Mouse (Mus musculus): ENCODE results near the gene Masp1. TPM values are rescaled to one million over a fixed set of nuclear protein-coding genes. Genes with fewer than 3 reads are reported as not detected.

The Masp1 gene
- total and polyA plus RNA-seq, 2 experiments from 2014 or later: 22.0 to 37.1 TPM

- H3K9ac ChIP-seq: no peak overlapping the region
- TF ChIP-seq CTCF (IDR thresholded peaks at IDR 0.05; ENCODE audit: low read depth): no peak
- no peak for ATAC-seq
- H3K27ac ChIP-seq (ENCODE audit: low read depth, low read length): no peak overlapping the region
- no peaks in the 10 kb centered on the region; the same call in 1 of the 2 replicates for H3K36me3 ChIP-seq (ENCODE audit: insufficient read depth)
- H3K9me3 ChIP-seq (ENCODE audit: low read length): no peaks in the 10 kb centered on the region
- peaks cover 30% of the 10 kb centered on the region; the same call in 1 of the 2 replicates for H3K4me1 ChIP-seq (ENCODE audit: insufficient read depth)
- no peaks in the 10 kb centered on the region for H3K27me3 ChIP-seq (ENCODE audit: insufficient read depth, low read length)
- peak overlapping the region; percentile 76; the same call in 1 of the 2 replicates for H3K4me2 ChIP-seq (ENCODE audit: low read depth)
- 50% methylated on average over 2 of the region's 2 CpGs for WGBS
- DNase-seq: no peak
- no peak overlapping the region for H3K4me3 ChIP-seq (ENCODE audit: low read depth, low read length)
These were observed 4.0 kb downstream of the Masp1 start for GRCm38 (mm10) chr16:23516606-23517005.

GRCm38 (mm10) chr16:23515766-23516165, 4.8 kb downstream of the Masp1 start:
- Histone ChIP-seq H3K27me3 (ENCODE audit: insufficient read depth, low read length) (no peaks in the 10 kb centered on the region), H3K9me3 (ENCODE audit: low read length) (no peaks in the 10 kb centered on the region), H3K4me1 (ENCODE audit: insufficient read depth) (peaks cover 27% of the 10 kb centered on the region; the same call in 1 of the 2 replicates), H3K9ac (no peak overlapping the region), H3K27ac (ENCODE audit: low read depth, low read length) (no peak overlapping the region), H3K36me3 (ENCODE audit: insufficient read depth) (no peaks in the 10 kb centered on the region; the same call in 1 of the 2 replicates), H3K4me3 (ENCODE audit: low read depth, low read length) (no peak overlapping the region), H3K4me2 (ENCODE audit: low read depth) (no peak overlapping the region)
- 22% methylated on average over 3 of the region's 3 CpGs for WGBS
- ATAC-seq (no peak), DNase-seq (peak; percentile 48)
- no peak for TF ChIP-seq CTCF (IDR thresholded peaks at IDR 0.05; ENCODE audit: low read depth)

GRCm38 (mm10) chr16:23513401-23513800, 7.2 kb downstream of the Masp1 start:
- ATAC-seq: no peak
- H3K9me3 ChIP-seq (ENCODE audit: low read length): no peaks in the 10 kb centered on the region
- no peak overlapping the region for H3K4me2 ChIP-seq (ENCODE audit: low read depth)
- no peak for DNase-seq
- no peak for TF ChIP-seq CTCF (IDR thresholded peaks at IDR 0.05; ENCODE audit: low read depth)
- 95% methylated on average over 1 of the region's 1 CpGs for WGBS
- H3K9ac ChIP-seq: no peak overlapping the region
- no peaks in the 10 kb centered on the region; the same call in 1 of the 2 replicates for H3K36me3 ChIP-seq (ENCODE audit: insufficient read depth)
- no peaks in the 10 kb centered on the region for H3K27me3 ChIP-seq (ENCODE audit: insufficient read depth, low read length)
- no peak overlapping the region for H3K4me3 ChIP-seq (ENCODE audit: low read depth, low read length)
- 0 out of 2 replicates have a peak, but pooled peaks cover 18% of the 10 kb centered on the region for H3K4me1 ChIP-seq (ENCODE audit: insufficient read depth)
- H3K27ac ChIP-seq (ENCODE audit: low read depth, low read length): no peak overlapping the region

- ATAC-seq (no peak), DNase-seq (no peak)
- Histone ChIP-seq H3K9me3 (ENCODE audit: low read length) (no peaks in the 10 kb centered on the region), H3K4me3 (ENCODE audit: low read depth, low read length) (no peak overlapping the region), H3K36me3 (ENCODE audit: insufficient read depth) (no peaks in the 10 kb centered on the region; the same call in 1 of the 2 replicates), H3K4me2 (ENCODE audit: low read depth) (no peak overlapping the region), H3K4me1 (ENCODE audit: insufficient read depth) (0 out of 2 replicates have a peak, but pooled peaks cover 7% of the 10 kb centered on the region), H3K27ac (ENCODE audit: low read depth, low read length) (no peak overlapping the region), H3K27me3 (ENCODE audit: insufficient read depth, low read length) (no peaks in the 10 kb centered on the region), H3K9ac (no peak overlapping the region)
- WGBS: 79% methylated on average over 4 of the region's 4 CpGs
- TF ChIP-seq CTCF (IDR thresholded peaks at IDR 0.05; ENCODE audit: low read depth): no peak
These were observed 9.3 kb downstream of the Masp1 start for GRCm38 (mm10) chr16:23511166-23511935.

- DNase-seq (no peak), ATAC-seq (no peak)
- Histone ChIP-seq H3K27me3 (ENCODE audit: insufficient read depth, low read length) (no peaks in the 10 kb centered on the region), H3K36me3 (ENCODE audit: insufficient read depth) (no peaks in the 10 kb centered on the region), H3K4me3 (ENCODE audit: low read depth, low read length) (no peak overlapping the region), H3K4me1 (ENCODE audit: insufficient read depth) (peaks cover 5% of the 10 kb centered on the region), H3K4me2 (ENCODE audit: low read depth) (no peak overlapping the region), H3K9ac (no peak overlapping the region), H3K9me3 (ENCODE audit: low read length) (no peaks in the 10 kb centered on the region), H3K27ac (ENCODE audit: low read depth, low read length) (no peak overlapping the region; the same call in 1 of the 2 replicates)
- TF ChIP-seq CTCF (IDR thresholded peaks at IDR 0.05; ENCODE audit: low read depth): no peak
- WGBS: 69% methylated on average over 11 of the region's 11 CpGs
These were observed 14.5 kb downstream of the Masp1 start for GRCm38 (mm10) chr16:23505904-23506687.

- no peak for DNase-seq
- Histone ChIP-seq H3K27me3 (ENCODE audit: insufficient read depth, low read length) (no peaks in the 10 kb centered on the region), H3K27ac (ENCODE audit: low read depth, low read length) (no peak overlapping the region), H3K36me3 (ENCODE audit: insufficient read depth) (no peaks in the 10 kb centered on the region), H3K4me2 (ENCODE audit: low read depth) (no peak overlapping the region), H3K9me3 (ENCODE audit: low read length) (no peaks in the 10 kb centered on the region), H3K4me3 (ENCODE audit: low read depth, low read length) (no peak overlapping the region), H3K4me1 (ENCODE audit: insufficient read depth) (peaks cover 5% of the 10 kb centered on the region), H3K9ac (no peak overlapping the region)
- WGBS: 23% methylated on average over 3 of the region's 3 CpGs
- ATAC-seq: peak; percentile 60
- no peak for TF ChIP-seq CTCF (IDR thresholded peaks at IDR 0.05; ENCODE audit: low read depth)
These were observed 16.3 kb downstream of the Masp1 start for GRCm38 (mm10) chr16:23504320-23504744.

GRCm38 (mm10) chr16:23503351-23503750, 17.3 kb downstream of the Masp1 start:
- no peak overlapping the region for H3K9ac ChIP-seq
- no peaks in the 10 kb centered on the region for H3K36me3 ChIP-seq (ENCODE audit: insufficient read depth)
- no peak overlapping the region for H3K27ac ChIP-seq (ENCODE audit: low read depth, low read length)
- H3K9me3 ChIP-seq (ENCODE audit: low read length): no peaks in the 10 kb centered on the region
- no peak overlapping the region for H3K4me2 ChIP-seq (ENCODE audit: low read depth)
- no peak for DNase-seq
- ATAC-seq: no peak
- peaks cover 5% of the 10 kb centered on the region for H3K4me1 ChIP-seq (ENCODE audit: insufficient read depth)
- H3K27me3 ChIP-seq (ENCODE audit: insufficient read depth, low read length): no peaks in the 10 kb centered on the region
- 54% methylated on average over 4 of the region's 4 CpGs for WGBS
- no peak overlapping the region for H3K4me3 ChIP-seq (ENCODE audit: low read depth, low read length)
- TF ChIP-seq CTCF (IDR thresholded peaks at IDR 0.05; ENCODE audit: low read depth): no peak
